Mouse (Mus musculus) liver, embryonic 16.5 days (tissue): ENCODE data around the gene Ank2. TPM values are rescaled to one million over a fixed set of nuclear protein-coding genes. Genes with fewer than 3 reads are reported as not detected.

ENCODE experiments used
- ATAC-seq: fragments of 200-750 bp; cut with Nextera tagmentation; 2 replicates; pipeline ENCODE4 v1.8.0; 2017; ENCODE audit warnings: low read depth, mild to moderate bottlenecking, moderate number of reproducible peaks, moderate library complexity
- H3K27ac ChIP-seq: fragments of 300-500 bp; sonication (generic); 2 replicates; pipeline ENCODE4 v1.5.1; 2014; ENCODE audit warnings: mild to moderate bottlenecking, low read length
- H3K27me3 ChIP-seq: fragments of 300-500 bp; sonication (generic); 2 replicates; pipeline ENCODE4 v1.6.1; 2014; ENCODE audit warnings: low read depth, low read length, mixed read lengths; ENCODE audit not compliant: control insufficient read depth, insufficient read depth
- H3K36me3 ChIP-seq: fragments of 300-500 bp; sonication (generic); 2 replicates; pipeline ENCODE4 v1.6.1; 2014; ENCODE audit warnings: mild to moderate bottlenecking; ENCODE audit not compliant: control insufficient read depth, insufficient read depth
- H3K4me1 ChIP-seq: fragments of 300-500 bp; sonication (generic); 2 replicates; pipeline ENCODE4 v1.6.1; 2014; ENCODE audit warnings: low read depth, low read length, mixed read lengths; ENCODE audit not compliant: control insufficient read depth
- H3K4me2 ChIP-seq: fragments of 300-500 bp; sonication (generic); 2 replicates; pipeline ENCODE4 v1.6.1; 2014; ENCODE audit warnings: low read depth, low read length, mixed read lengths
- H3K4me3 ChIP-seq: fragments of 300-500 bp; sonication (generic); 2 replicates; pipeline ENCODE4 v1.5.1; 2014; ENCODE audit warnings: low read depth, mild to moderate bottlenecking, low read length
- H3K9ac ChIP-seq: fragments of 300-500 bp; sonication (generic); 2 replicates; pipeline ENCODE4 v1.6.1; 2014; ENCODE audit warnings: low read depth, low read length
- H3K9me3 ChIP-seq: fragments of 300-500 bp; sonication (generic); replicated peaks from 2 replicates; pipeline ENCODE4 v1.6.1; 2016; ENCODE audit warnings: low read length; ENCODE audit not compliant: control insufficient read depth
- WGBS: fragments of 180-500 bp; shearing (Covaris S2); extraction: QIAGEN DNeasy Blood & Tissue Kit; methylation state at CpG from one replicate; pipeline ENCODE4 v1.1.7; 2014; ENCODE audit not compliant: insufficient replicate concordance; 5-methylcytosine and 5-hydroxymethylcytosine counted together
- polyA plus RNA-seq: library from polyadenylated mRNA; unstranded; fragments of >200 nt; fragmentation: Nextera tagmentation; extraction: Ambion mirVana; gene quantifications from 2 replicates; pipeline ENCODE4 v1.2.1, GENCODE M21; 2015

The Ank2 gene
- polyA plus RNA-seq, 1 experiment from 2014 or later, result 10.4 TPM

- WGBS, result 58% methylated on average over 6 of the region's 6 CpGs
- no peaks in the 10 kb centered on the region for H3K27me3 ChIP-seq
These were observed 521.8 kb downstream of the Ank2 start for GRCm38 (mm10) chr3:126977399-126977798.

GRCm38 (mm10) chr3:126976793-126977192 is 522.4 kb downstream of the Ank2 start:
- Histone ChIP-seq H3K9me3 (no peaks in the 10 kb centered on the region), H3K27ac (no peak overlapping the region), H3K9ac (no peak overlapping the region), H3K4me2 (no peak overlapping the region), H3K4me1 (no peaks in the 10 kb centered on the region), H3K4me3 (no peak overlapping the region), H3K36me3 (no peaks in the 10 kb centered on the region), H3K27me3 (no peaks in the 10 kb centered on the region)
- ATAC-seq, result no peak
- 76% methylated on average over 16 of the region's 16 CpGs for WGBS

More at GRCm38 (mm10) chr3:126977399-126977798, 521.8 kb downstream of the Ank2 start:
- no peak overlapping the region for H3K4me2 ChIP-seq
- no peaks in the 10 kb centered on the region for H3K36me3 ChIP-seq
- no peak overlapping the region for H3K27ac ChIP-seq
- ATAC-seq, result no peak
- no peak overlapping the region for H3K9ac ChIP-seq
- no peaks in the 10 kb centered on the region for H3K9me3 ChIP-seq
- H3K4me3 ChIP-seq, result no peak overlapping the region
- no peaks in the 10 kb centered on the region for H3K4me1 ChIP-seq

- no peak for ATAC-seq
- Histone ChIP-seq H3K4me3 (no peak overlapping the region), H3K9ac (no peak overlapping the region), H3K36me3 (no peaks in the 10 kb centered on the region), H3K4me1 (no peaks in the 10 kb centered on the region), H3K27ac (no peak overlapping the region), H3K9me3 (no peaks in the 10 kb centered on the region), H3K4me2 (no peak overlapping the region), H3K27me3 (no peaks in the 10 kb centered on the region)
- 65% methylated on average over 5 of the region's 5 CpGs for WGBS
These were observed 523.7 kb downstream of the Ank2 start for GRCm38 (mm10) chr3:126975409-126975808.

- no peaks in the 10 kb centered on the region for H3K36me3 ChIP-seq
- no peaks in the 10 kb centered on the region for H3K27me3 ChIP-seq
- no peak overlapping the region for H3K27ac ChIP-seq
- H3K4me3 ChIP-seq, result no peak overlapping the region
- H3K9ac ChIP-seq, result no peak overlapping the region
- no peak for ATAC-seq
- no peaks in the 10 kb centered on the region for H3K9me3 ChIP-seq
- 46% methylated on average over 2 of the region's 2 CpGs for WGBS
- H3K4me1 ChIP-seq, result no peaks in the 10 kb centered on the region
- no peak overlapping the region for H3K4me2 ChIP-seq
These were observed 525.6 kb downstream of the Ank2 start for GRCm38 (mm10) chr3:126973551-126973950.

GRCm38 (mm10) chr3:126971531-126971930 is 527.6 kb downstream of the Ank2 start:
- no peak overlapping the region for H3K9ac ChIP-seq
- no peaks in the 10 kb centered on the region for H3K36me3 ChIP-seq
- H3K27me3 ChIP-seq, result no peaks in the 10 kb centered on the region
- H3K4me2 ChIP-seq, result no peak overlapping the region
- H3K27ac ChIP-seq, result no peak overlapping the region
- H3K4me1 ChIP-seq, result no peaks in the 10 kb centered on the region
- ATAC-seq, result no peak
- H3K9me3 ChIP-seq, result no peaks in the 10 kb centered on the region
- WGBS, result 73% methylated on average over 9 of the region's 9 CpGs
- no peak overlapping the region for H3K4me3 ChIP-seq

GRCm38 (mm10) chr3:126968721-126969120 is 530.4 kb downstream of the Ank2 start:
- Histone ChIP-seq H3K9me3 (no peaks in the 10 kb centered on the region), H3K4me3 (no peak overlapping the region), H3K4me2 (no peak overlapping the region), H3K4me1 (no peaks in the 10 kb centered on the region), H3K36me3 (no peaks in the 10 kb centered on the region), H3K9ac (no peak overlapping the region), H3K27me3 (no peaks in the 10 kb centered on the region), H3K27ac (no peak overlapping the region)
- no peak for ATAC-seq
- WGBS, result 58% methylated on average over 2 of the region's 2 CpGs

- H3K9ac ChIP-seq, result no peak overlapping the region
- H3K4me3 ChIP-seq, result no peak overlapping the region
- H3K4me2 ChIP-seq, result no peak overlapping the region
- ATAC-seq, result no peak
- WGBS, result 75% methylated on average over 2 of the region's 2 CpGs
- H3K4me1 ChIP-seq, result no peaks in the 10 kb centered on the region
- no peak overlapping the region for H3K27ac ChIP-seq
- H3K36me3 ChIP-seq, result no peaks in the 10 kb centered on the region
- H3K9me3 ChIP-seq, result no peaks in the 10 kb centered on the region
- H3K27me3 ChIP-seq, result no peaks in the 10 kb centered on the region
These were observed 533.4 kb downstream of the Ank2 start for GRCm38 (mm10) chr3:126965767-126966166.

GRCm38 (mm10) chr3:126962326-126962725 is 536.8 kb downstream of the Ank2 start:
- no peak for ATAC-seq

GRCm38 (mm10) chr3:126952698-126953097 is 546.5 kb downstream of the Ank2 start:
- ATAC-seq, result no peak
- Histone ChIP-seq H3K9me3 (no peaks in the 10 kb centered on the region), H3K9ac (no peak overlapping the region), H3K4me2 (no peak overlapping the region), H3K27me3 (no peaks in the 10 kb centered on the region), H3K36me3 (no peaks in the 10 kb centered on the region), H3K4me3 (no peak overlapping the region), H3K4me1 (no peaks in the 10 kb centered on the region), H3K27ac (no peak overlapping the region)
- 26% methylated on average over 1 of the region's 1 CpGs for whole genome bisulfite sequencing

More at GRCm38 (mm10) chr3:126962326-126962725, 536.8 kb downstream of the Ank2 start:
- H3K27ac ChIP-seq, result no peak overlapping the region
- H3K4me2 ChIP-seq, result no peak overlapping the region
- H3K9ac ChIP-seq, result no peak overlapping the region
- no peak overlapping the region for H3K4me3 ChIP-seq
- no peaks in the 10 kb centered on the region for H3K4me1 ChIP-seq
- 77% methylated on average over 8 of the region's 8 CpGs for WGBS
- no peaks in the 10 kb centered on the region for H3K36me3 ChIP-seq
- no peaks in the 10 kb centered on the region for H3K27me3 ChIP-seq
- no peaks in the 10 kb centered on the region for H3K9me3 ChIP-seq
